Mouse (Mus musculus): ENCODE measurements around the gene Scd1. TPM values are rescaled to one million over a fixed set of nuclear protein-coding genes. Genes with fewer than 3 reads are reported as not detected.

Scd1 gene
- polyA plus RNA-seq, 1 experiment from 2014 or later, result 2.2 TPM

DNA sequence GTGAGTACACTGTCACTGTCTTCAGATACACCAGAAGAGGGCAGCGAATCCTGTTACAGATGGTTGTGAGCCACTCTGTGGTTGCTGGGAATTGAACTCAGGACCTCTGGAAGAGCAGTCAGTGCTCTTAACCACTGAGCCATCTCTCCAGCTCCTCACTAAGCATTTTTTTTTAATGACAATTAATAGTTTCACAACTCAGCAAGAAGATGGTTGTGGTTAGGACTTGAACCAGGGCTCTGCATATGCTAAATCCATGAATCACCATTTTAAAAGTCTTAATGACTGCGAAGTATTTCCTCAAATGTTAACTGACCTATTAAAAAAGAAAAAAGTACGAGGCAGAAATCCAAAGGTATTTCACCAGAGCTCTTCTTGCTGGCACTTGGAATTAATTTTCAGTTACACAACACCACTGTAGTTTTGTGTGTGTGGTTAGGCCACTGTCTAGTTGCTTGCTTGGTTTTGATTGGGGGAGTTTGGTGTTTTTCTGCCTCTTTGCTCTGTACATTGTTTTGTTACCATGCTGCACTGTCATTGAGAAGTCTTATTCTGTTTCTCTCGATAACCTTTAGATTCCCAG lies 20.5 kb downstream of the Scd1 start:
- Histone ChIP-seq H3K9me3 (replicated peaks; ENCODE audit: low read length) (no peaks in the 10 kb centered on the region), H3K27me3 (ENCODE audit: insufficient read depth, low read length) (no peaks in the 10 kb centered on the region), H3K4me1 (replicated peaks; ENCODE audit: insufficient read depth, low read length) (peaks cover 6% of the 10 kb centered on the region), H3K9ac (ENCODE audit: low read depth, low read length) (no peak overlapping the region), H3K4me3 (replicated peaks; ENCODE audit: low read depth, low read length) (no peak overlapping the region), H3K4me2 (ENCODE audit: low read length) (no peak overlapping the region), H3K36me3 (ENCODE audit: insufficient read depth, low read length) (no peaks in the 10 kb centered on the region), H3K27ac (no peak overlapping the region)
- no peak for TF ChIP-seq CTCF (IDR thresholded peaks at IDR 0.05; ENCODE audit: low read depth)
- ATAC-seq (replicated peaks; ENCODE audit: low FRiP score, low read depth), result no peak
- DNase-seq (ENCODE audit: low spot score), result no peak
- 88% methylated on average over 4 of the region's 4 CpGs for WGBS

- no peak for TF ChIP-seq CTCF (IDR thresholded peaks at IDR 0.05; ENCODE audit: low read depth)
- Histone ChIP-seq H3K4me3 (replicated peaks; ENCODE audit: low read depth, low read length) (no peak overlapping the region), H3K9ac (ENCODE audit: low read depth, low read length) (no peak overlapping the region), H3K27me3 (ENCODE audit: insufficient read depth, low read length) (no peaks in the 10 kb centered on the region), H3K27ac (no peak overlapping the region), H3K4me1 (replicated peaks; ENCODE audit: insufficient read depth, low read length) (peaks cover 6% of the 10 kb centered on the region), H3K9me3 (replicated peaks; ENCODE audit: low read length) (no peaks in the 10 kb centered on the region), H3K36me3 (ENCODE audit: insufficient read depth, low read length) (no peaks in the 10 kb centered on the region), H3K4me2 (ENCODE audit: low read length) (no peak overlapping the region)
- ATAC-seq (replicated peaks; ENCODE audit: low FRiP score, low read depth), result no peak
- DNase-seq (ENCODE audit: low spot score), result no peak
- 78% methylated on average over 6 of the region's 6 CpGs for WGBS
Observed at GRCm38 (mm10) chr19:44385887-44386498, 21.7 kb downstream of the Scd1 start.

GRCm38 (mm10) chr19:44382682-44383321 lies 24.9 kb downstream of the Scd1 start:
- Histone ChIP-seq H3K4me3 (replicated peaks; ENCODE audit: low read depth, low read length) (no peak overlapping the region), H3K9me3 (replicated peaks; ENCODE audit: low read length) (no peaks in the 10 kb centered on the region), H3K9ac (ENCODE audit: low read depth, low read length) (no peak overlapping the region), H3K4me1 (replicated peaks; ENCODE audit: insufficient read depth, low read length) (peaks cover 2% of the 10 kb centered on the region), H3K36me3 (ENCODE audit: insufficient read depth, low read length) (no peaks in the 10 kb centered on the region), H3K4me2 (ENCODE audit: low read length) (no peak overlapping the region), H3K27ac (no peak overlapping the region), H3K27me3 (ENCODE audit: insufficient read depth, low read length) (no peaks in the 10 kb centered on the region)
- ATAC-seq (replicated peaks; ENCODE audit: low FRiP score, low read depth) (no peak), DNase-seq (ENCODE audit: low spot score) (no peak)
- TF ChIP-seq CTCF (IDR thresholded peaks at IDR 0.05; ENCODE audit: low read depth), result no peak
- WGBS, result 63% methylated on average over 12 of the region's 12 CpGs

DNA sequence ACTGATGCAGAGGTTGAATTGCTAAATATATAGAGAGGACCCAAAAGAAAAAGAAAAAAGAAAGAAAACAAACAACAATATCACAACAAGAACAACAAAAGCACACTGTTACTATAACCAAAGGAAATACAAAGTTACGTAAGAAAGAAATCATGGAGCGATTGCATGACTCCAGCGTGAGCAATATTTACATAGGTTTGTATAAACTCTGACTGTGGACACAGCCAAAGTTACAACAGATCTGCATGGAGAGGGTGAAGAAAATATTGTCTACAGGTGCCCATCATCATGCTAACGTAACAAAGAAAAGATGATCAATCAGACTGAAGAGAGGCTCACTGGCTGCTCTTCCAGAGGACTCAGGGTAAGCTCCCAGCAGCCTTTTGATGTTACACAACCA lies 27.6 kb downstream of the Scd1 start:
- no peak for TF ChIP-seq CTCF (IDR thresholded peaks at IDR 0.05; ENCODE audit: low read depth)
- H3K4me3 ChIP-seq (replicated peaks; ENCODE audit: low read depth, low read length), result no peak overlapping the region
- ATAC-seq (replicated peaks; ENCODE audit: low FRiP score, low read depth) (no peak), DNase-seq (ENCODE audit: low spot score) (no peak)
- H3K27me3 ChIP-seq (ENCODE audit: insufficient read depth, low read length), result no peaks in the 10 kb centered on the region
- H3K27ac ChIP-seq, result no peak overlapping the region
- H3K9me3 ChIP-seq (replicated peaks; ENCODE audit: low read length), result no peaks in the 10 kb centered on the region
- no peak overlapping the region for H3K9ac ChIP-seq (ENCODE audit: low read depth, low read length)
- 90% methylated on average over 4 of the region's 4 CpGs for WGBS
- H3K4me2 ChIP-seq (ENCODE audit: low read length), result no peak overlapping the region
- H3K4me1 ChIP-seq (replicated peaks; ENCODE audit: insufficient read depth, low read length), result no peaks in the 10 kb centered on the region
- no peaks in the 10 kb centered on the region for H3K36me3 ChIP-seq (ENCODE audit: insufficient read depth, low read length)

GRCm38 (mm10) chr19:44379090-44379489 lies 28.6 kb downstream of the Scd1 start:
- H3K4me3 ChIP-seq (replicated peaks; ENCODE audit: low read depth, low read length), result no peak overlapping the region
- H3K27ac ChIP-seq, result no peak overlapping the region
- no peak overlapping the region for H3K9ac ChIP-seq (ENCODE audit: low read depth, low read length)
- no peak overlapping the region for H3K4me2 ChIP-seq (ENCODE audit: low read length)
- no peaks in the 10 kb centered on the region for H3K36me3 ChIP-seq (ENCODE audit: insufficient read depth, low read length)
- no peaks in the 10 kb centered on the region for H3K9me3 ChIP-seq (replicated peaks; ENCODE audit: low read length)
- H3K27me3 ChIP-seq (ENCODE audit: insufficient read depth, low read length), result no peaks in the 10 kb centered on the region
- H3K4me1 ChIP-seq (replicated peaks; ENCODE audit: insufficient read depth, low read length), result no peaks in the 10 kb centered on the region
- DNase-seq (ENCODE audit: low spot score) (no peak), ATAC-seq (replicated peaks; ENCODE audit: low FRiP score, low read depth) (no peak)
- TF ChIP-seq CTCF (IDR thresholded peaks at IDR 0.05; ENCODE audit: low read depth), result no peak

- Histone ChIP-seq H3K4me2 (ENCODE audit: low read length) (no peak overlapping the region), H3K27me3 (ENCODE audit: insufficient read depth, low read length) (no peaks in the 10 kb centered on the region), H3K9me3 (replicated peaks; ENCODE audit: low read length) (no peaks in the 10 kb centered on the region), H3K9ac (ENCODE audit: low read depth, low read length) (no peak overlapping the region), H3K4me1 (replicated peaks; ENCODE audit: insufficient read depth, low read length) (no peaks in the 10 kb centered on the region), H3K36me3 (ENCODE audit: insufficient read depth, low read length) (no peaks in the 10 kb centered on the region), H3K4me3 (replicated peaks; ENCODE audit: low read depth, low read length) (no peak overlapping the region), H3K27ac (no peak overlapping the region)
- WGBS, result 54% methylated on average over 5 of the region's 5 CpGs
- DNase-seq (ENCODE audit: low spot score) (no peak), ATAC-seq (replicated peaks; ENCODE audit: low FRiP score, low read depth) (no peak)
- no peak for TF ChIP-seq CTCF (IDR thresholded peaks at IDR 0.05; ENCODE audit: low read depth)
Observed at GRCm38 (mm10) chr19:44377629-44378375, 29.9 kb downstream of the Scd1 start.

Measured in kidney, postnatal 0 days (tissue).